Mouse (Mus musculus) bone marrow, adult 2 months (tissue): ENCODE data around the gene Gria3.

Source experiments
- CTCF ChIP-seq: fragments of 200-500 bp; IDR thresholded peaks from 2 replicates; pipeline ENCODE4 v1.5.1; 2011; ENCODE audit warnings: low read length, control low read depth; ENCODE audit not compliant: control insufficient read depth, insufficient read depth
- POLR2A ChIP-seq: fragments of 200-500 bp; IDR thresholded peaks from 2 replicates; pipeline ENCODE4 v1.6.1; 2011; ENCODE audit warnings: low read depth, mild to moderate bottlenecking, control low read depth, low read length, borderline replicate concordance; ENCODE audit not compliant: control insufficient read depth

GRCm38 (mm10) chrX:41400058-41400904, at the start of gene Gria3:
- TF ChIP-seq CTCF, result no peak
- no peak for TF ChIP-seq POLR2A
